Mouse (Mus musculus): ENCODE data around the gene Etfrf1. TPM values are rescaled to one million over a fixed set of nuclear protein-coding genes. Genes with fewer than 3 reads are reported as not detected.

Gene Etfrf1
- polyA plus RNA-seq, 1 experiment from 2014 or later = 37.5 TPM

GRCm38 (mm10) chr6:145262314-145262713 is 51.4 kb downstream of the Etfrf1 start:
- no peak overlapping the region for H3K4me3 ChIP-seq
- H3K27ac ChIP-seq = no peak overlapping the region
- ATAC-seq (ENCODE audit: insufficient number of reproducible peaks, insufficient read depth, low FRiP score, low TSS enrichment) = no peak
- H3K27me3 ChIP-seq = no peaks in the 10 kb centered on the region
- H3K4me2 ChIP-seq (replicated peaks) = no peak overlapping the region
- H3K9me3 ChIP-seq = no peaks in the 10 kb centered on the region
- 84% methylated on average over 7 of the region's 7 CpGs for WGBS
- no peaks in the 10 kb centered on the region for H3K36me3 ChIP-seq
- no peaks in the 10 kb centered on the region for H3K4me1 ChIP-seq
- H3K9ac ChIP-seq = no peak overlapping the region

Other genes with a start within 250 kb of the Etfrf1 start
- gene Bcat1, start 134.9 kb upstream of the Etfrf1 start, polyA plus RNA-seq (2016; fragmentation: Nextera tagmentation; extraction: Ambion mirVana) = 46.8 and 51.8 TPM in 2 replicates
- 2.1 and 3.0 TPM in 2 replicates for gene Lrmp, start 95.5 kb upstream of the Etfrf1 start, polyA plus RNA-seq (2016; fragmentation: Nextera tagmentation; extraction: Ambion mirVana)
- 0.27 and 0.35 TPM in 2 replicates for gene Casc1, start 129 bp upstream of the Etfrf1 start, polyA plus RNA-seq (2016; fragmentation: Nextera tagmentation; extraction: Ambion mirVana)
- 81.4 and 86.3 TPM in 2 replicates for gene Kras, start 39.1 kb downstream of the Etfrf1 start, polyA plus RNA-seq (2016; fragmentation: Nextera tagmentation; extraction: Ambion mirVana)